Mouse (Mus musculus) midbrain, embryonic 10.5 days (tissue): ENCODE measurements around the gene Fbxo11. TPM values are rescaled to one million over a fixed set of nuclear protein-coding genes. Genes with fewer than 3 reads are reported as not detected.

ENCODE experiments used
- DNase-seq: peaks from one replicate; pipeline ENCODE4 v3.0.0-alpha.2; 2017; ENCODE audit warnings: low spot score
- H3K27ac ChIP-seq: fragments of 300-500 bp; sonication (generic); replicated peaks from 2 replicates; pipeline ENCODE4 v1.5.1; 2016; ENCODE audit warnings: mild to moderate bottlenecking
- H3K27me3 ChIP-seq: fragments of 300-500 bp; sonication (generic); 2 replicates; pipeline ENCODE4 v1.6.1; 2016; ENCODE audit warnings: low read depth, mild to moderate bottlenecking; ENCODE audit not compliant: poor library complexity, severe bottlenecking
- H3K36me3 ChIP-seq: fragments of 300-500 bp; sonication (generic); 2 replicates; pipeline ENCODE4 v1.6.1; 2016; ENCODE audit warnings: mild to moderate bottlenecking, moderate library complexity
- H3K4me1 ChIP-seq: fragments of 300-500 bp; sonication (generic); 2 replicates; pipeline ENCODE4 v1.6.1; 2016
- H3K4me3 ChIP-seq: fragments of 300-500 bp; sonication (generic); 2 replicates; pipeline ENCODE4 v1.5.1; 2016; ENCODE audit warnings: mild to moderate bottlenecking, moderate library complexity
- H3K9me3 ChIP-seq: fragments of 300-500 bp; sonication (generic); replicated peaks from 2 replicates; pipeline ENCODE4 v1.6.1; 2016; ENCODE audit warnings: mild to moderate bottlenecking
- WGBS: fragments of 180-500 bp; shearing (Covaris S2); methylation state at CpG from one replicate; pipeline ENCODE4 v1.1.7; 2016; 5-methylcytosine and 5-hydroxymethylcytosine counted together
- polyA plus RNA-seq: library from polyadenylated mRNA; unstranded; fragments of >200 nt; fragmentation: Nextera tagmentation; extraction: Ambion mirVana; gene quantifications from 2 replicates; pipeline ENCODE4 v1.2.1, GENCODE M21; 2016

Gene Fbxo11
- polyA plus RNA-seq: 17.5 and 18.7 TPM in 2 replicates

DNA sequence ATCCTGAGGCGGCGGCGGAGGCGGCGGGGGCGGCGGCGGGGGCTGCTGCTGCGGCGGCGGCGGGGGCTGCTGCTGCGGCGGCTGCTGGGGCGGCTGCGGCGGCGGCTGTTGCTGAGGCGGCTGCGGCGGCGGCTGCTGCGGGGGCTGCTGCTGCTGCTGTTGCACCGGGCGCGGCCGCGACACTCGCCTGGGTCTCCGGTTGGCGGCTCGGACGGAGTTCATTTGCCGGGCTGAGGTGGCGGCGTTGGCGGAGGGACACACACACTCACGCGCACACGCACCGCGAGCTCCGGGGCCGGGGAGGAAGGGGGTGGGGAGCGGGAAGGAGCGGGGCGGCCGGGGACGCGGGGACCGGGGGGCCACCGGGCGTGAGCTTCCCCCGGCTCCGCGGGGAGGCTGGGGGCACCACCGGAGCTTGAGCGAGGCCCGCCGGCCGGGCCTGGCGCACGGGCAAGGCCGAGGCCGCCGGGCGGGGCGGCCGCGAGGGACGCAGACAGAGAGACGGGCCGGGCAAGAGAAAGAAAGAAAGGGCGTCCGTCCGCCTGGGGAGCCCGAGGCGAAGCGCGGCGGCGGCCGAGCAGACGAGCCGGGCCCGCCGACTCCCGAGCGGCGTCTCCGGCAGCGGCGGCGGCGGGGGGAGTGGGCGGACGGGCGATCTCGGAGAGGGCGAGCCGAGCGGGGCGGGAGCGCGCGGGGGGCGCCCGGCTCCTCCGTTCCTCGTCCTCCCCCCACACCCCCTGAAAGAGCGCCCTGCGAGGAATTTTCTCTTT, at the start of gene Fbxo11:
Fbxo11 (minus strand) TSS at position 261 of the 770 bp plus-strand sequence.
- Histone ChIP-seq H3K9me3 (no peaks in the 10 kb centered on the region), H3K27ac (peak within 1 kb of the TSS; percentile 99), H3K36me3 (0 out of 2 replicates have a peak, but pooled peaks cover 1% of the 10 kb centered on the region), H3K4me3 (peak within 1 kb of the TSS; percentile 99), H3K4me1 (peaks cover 23% of the 10 kb centered on the region), H3K27me3 (no peaks in the 10 kb centered on the region)
- WGBS: 2% methylated on average over 108 of the region's 112 CpGs
- DNase-seq: peak; percentile 71

DNA sequence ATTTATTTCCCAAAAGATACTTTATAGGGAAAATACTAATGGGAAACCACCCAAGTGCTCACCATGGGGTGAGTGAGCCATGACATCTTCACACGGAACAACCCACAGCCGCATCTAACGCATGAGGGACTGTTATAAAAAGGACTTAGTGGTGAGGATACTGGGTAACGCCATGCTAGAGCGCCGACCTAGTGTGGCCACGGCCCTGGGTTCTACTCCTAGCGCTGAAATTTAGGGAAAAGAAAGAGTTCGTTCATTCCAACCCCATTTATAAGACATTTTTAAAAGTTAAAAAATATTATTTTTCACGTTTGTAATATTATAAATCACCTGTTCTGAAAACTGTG, 48.8 kb upstream of the Fbxo11 start:
- H3K4me3 ChIP-seq: no peak overlapping the region
- no peaks in the 10 kb centered on the region for H3K9me3 ChIP-seq
- 94% methylated on average over 10 of the region's 10 CpGs for WGBS
- no peak for DNase-seq
- H3K36me3 ChIP-seq: no peaks in the 10 kb centered on the region
- no peak overlapping the region for H3K27ac ChIP-seq
- H3K27me3 ChIP-seq: no peaks in the 10 kb centered on the region
- H3K4me1 ChIP-seq: no peaks in the 10 kb centered on the region

GRCm38 (mm10) chr17:88113015-88113882, 48.2 kb upstream of the Fbxo11 start:
- no peak for DNase-seq
- H3K27me3 ChIP-seq: no peaks in the 10 kb centered on the region
- no peaks in the 10 kb centered on the region for H3K4me1 ChIP-seq
- no peak overlapping the region for H3K4me3 ChIP-seq
- H3K36me3 ChIP-seq: no peaks in the 10 kb centered on the region
- H3K27ac ChIP-seq: no peak overlapping the region
- no peaks in the 10 kb centered on the region for H3K9me3 ChIP-seq
- WGBS: 92% methylated on average over 12 of the region's 12 CpGs

DNA sequence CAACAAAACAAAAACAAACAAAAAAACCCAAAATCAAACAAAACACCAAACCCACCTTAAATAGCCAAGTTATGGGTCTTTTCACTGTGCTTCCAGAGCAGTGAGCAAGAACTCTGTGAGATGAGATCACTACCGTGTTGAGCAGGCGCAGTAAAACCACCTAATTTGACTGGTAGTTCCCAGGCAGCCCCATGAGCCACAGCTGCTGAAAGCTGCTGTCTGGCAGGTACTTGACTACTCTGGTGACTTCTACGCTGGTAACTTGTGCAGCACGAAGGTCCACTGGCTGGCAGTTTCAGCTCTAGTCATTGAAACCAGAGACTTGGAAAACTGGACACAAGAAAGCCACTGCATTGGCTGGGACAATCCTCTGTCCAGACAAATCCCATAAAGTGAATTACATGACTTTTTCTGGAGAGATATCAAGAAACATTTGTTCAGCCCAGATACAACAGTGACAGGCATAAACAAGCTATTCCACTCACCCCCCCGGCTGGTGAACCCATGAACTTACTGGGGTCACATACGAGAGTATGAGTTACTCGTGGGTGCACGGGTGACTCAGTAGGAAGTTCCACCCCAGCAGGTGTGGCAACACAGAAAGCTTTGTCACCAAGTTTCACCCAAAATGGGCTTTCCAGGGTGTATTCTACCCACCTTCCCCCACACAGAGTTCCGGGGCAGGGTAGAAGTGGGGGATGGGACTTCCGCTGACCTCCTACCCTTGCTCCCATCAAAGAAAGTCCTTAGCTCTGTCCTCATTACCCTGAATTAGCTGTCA, 47.0 kb upstream of the Fbxo11 start:
- Histone ChIP-seq H3K27me3 (no peaks in the 10 kb centered on the region), H3K4me3 (no peak overlapping the region), H3K36me3 (no peaks in the 10 kb centered on the region), H3K4me1 (no peaks in the 10 kb centered on the region), H3K9me3 (no peaks in the 10 kb centered on the region), H3K27ac (no peak overlapping the region)
- DNase-seq: no peak
- WGBS: 87% methylated on average over 10 of the region's 10 CpGs

DNA sequence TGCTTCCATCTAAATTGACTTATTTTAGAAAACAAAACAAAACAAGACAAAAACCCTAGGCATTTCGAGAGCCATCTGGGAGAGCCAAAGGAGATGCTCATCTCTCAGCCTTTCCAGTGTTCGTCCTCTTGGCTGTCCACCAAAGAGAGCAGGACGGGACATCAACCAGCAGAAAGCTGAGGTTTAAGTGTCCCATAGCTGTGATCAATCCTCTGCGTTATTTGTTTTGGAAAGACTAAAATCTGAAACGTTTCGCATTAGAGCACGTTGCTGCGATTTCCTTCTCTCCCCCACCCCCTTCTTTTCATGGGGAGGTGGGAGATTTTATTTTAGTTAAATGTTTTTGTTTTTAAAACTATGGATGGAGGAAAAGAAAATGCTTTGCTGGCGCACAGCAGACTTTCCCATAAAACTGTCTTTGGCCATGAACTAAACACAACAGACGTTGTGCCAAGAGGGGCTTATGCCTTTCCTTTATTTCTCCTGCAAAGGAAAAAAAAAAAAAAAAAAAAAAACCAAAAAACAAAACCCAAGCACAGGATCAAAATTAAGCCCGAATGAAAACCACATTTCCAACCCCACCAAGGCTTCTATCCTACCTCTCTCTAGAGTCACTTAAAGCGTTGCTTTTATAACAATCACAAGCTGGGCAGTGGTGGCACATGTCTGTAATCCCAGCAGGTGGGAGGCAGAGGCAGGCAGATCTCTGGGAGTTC, 46.1 kb upstream of the Fbxo11 start:
- no peak for DNase-seq
- no peaks in the 10 kb centered on the region for H3K27me3 ChIP-seq
- 87% methylated on average over 12 of the region's 12 CpGs for WGBS
- no peaks in the 10 kb centered on the region for H3K4me1 ChIP-seq
- H3K27ac ChIP-seq: no peak overlapping the region
- H3K9me3 ChIP-seq: no peaks in the 10 kb centered on the region
- H3K36me3 ChIP-seq: no peaks in the 10 kb centered on the region
- no peak overlapping the region for H3K4me3 ChIP-seq

- 88% methylated on average over 4 of the region's 4 CpGs for WGBS
- H3K27me3 ChIP-seq: no peaks in the 10 kb centered on the region
- H3K4me3 ChIP-seq: no peak overlapping the region
Measured at GRCm38 (mm10) chr17:88107708-88108107, 42.6 kb upstream of the Fbxo11 start.

DNA sequence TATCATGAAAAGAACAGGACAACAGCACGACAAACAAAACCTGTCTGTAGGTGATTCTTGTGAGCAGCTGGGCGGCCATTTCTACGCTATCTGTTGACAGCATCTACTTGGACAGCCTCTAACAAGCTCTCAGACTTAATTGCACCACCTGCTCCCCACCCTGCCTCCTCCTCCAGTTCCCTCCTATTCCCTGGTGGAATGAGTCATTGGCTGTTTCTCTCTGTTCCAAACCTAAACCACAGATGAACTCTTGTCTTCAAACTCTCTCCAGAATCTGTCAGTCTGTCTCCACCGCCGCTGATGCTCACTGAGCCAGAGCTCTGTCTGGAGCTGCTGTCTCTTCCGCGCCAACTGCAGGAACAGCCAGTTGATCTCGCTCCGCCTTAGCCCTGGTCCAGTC, 41.3 kb upstream of the Fbxo11 start:
- WGBS: 94% methylated on average over 9 of the region's 9 CpGs
- no peaks in the 10 kb centered on the region for H3K27me3 ChIP-seq
- DNase-seq: no peak

More at GRCm38 (mm10) chr17:88107708-88108107, 42.6 kb upstream of the Fbxo11 start:
- Histone ChIP-seq H3K36me3 (no peaks in the 10 kb centered on the region), H3K27ac (no peak overlapping the region), H3K4me1 (no peaks in the 10 kb centered on the region), H3K9me3 (no peaks in the 10 kb centered on the region)
- no peak for DNase-seq

GRCm38 (mm10) chr17:88102597-88102996, 37.5 kb upstream of the Fbxo11 start:
- no peak overlapping the region for H3K4me3 ChIP-seq
- no peaks in the 10 kb centered on the region for H3K4me1 ChIP-seq

More for the DNA sequence above, 41.3 kb upstream of the Fbxo11 start:
- Histone ChIP-seq H3K36me3 (no peaks in the 10 kb centered on the region), H3K4me1 (no peaks in the 10 kb centered on the region), H3K4me3 (no peak overlapping the region), H3K9me3 (no peaks in the 10 kb centered on the region), H3K27ac (no peak overlapping the region)

DNA sequence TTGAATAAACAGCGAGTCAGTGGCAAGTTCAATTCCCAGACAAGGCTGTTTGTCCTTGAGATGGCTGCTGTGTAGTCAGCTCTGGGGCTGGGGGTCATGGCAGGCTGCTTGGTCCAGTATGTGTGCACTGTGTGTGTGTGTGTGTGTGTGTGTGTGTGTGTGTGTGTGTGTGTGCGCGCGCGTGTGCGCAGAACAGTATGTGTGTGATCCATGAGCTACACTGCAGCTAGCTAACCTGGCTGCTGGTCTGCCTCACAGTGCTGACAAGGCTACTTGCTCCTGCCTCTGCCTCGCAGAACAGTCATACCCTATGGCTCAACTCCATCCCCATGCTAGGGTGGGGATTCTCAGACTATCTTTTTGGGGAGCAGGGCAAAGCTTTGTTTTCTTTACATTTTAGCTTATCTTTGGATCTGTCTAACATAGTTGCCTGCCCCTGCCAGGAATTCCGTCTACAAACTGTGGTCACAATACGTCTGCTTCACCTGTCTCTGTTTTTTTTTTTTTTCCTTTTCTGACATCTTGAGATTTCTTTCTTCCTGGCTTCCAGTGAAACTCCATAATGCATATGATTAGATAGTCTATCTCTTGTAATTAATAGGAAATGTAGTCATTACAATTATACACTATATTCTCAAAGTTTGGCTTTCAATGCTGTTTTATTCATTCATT, 33.2 kb upstream of the Fbxo11 start:
- Histone ChIP-seq H3K27me3 (no peaks in the 10 kb centered on the region), H3K36me3 (no peaks in the 10 kb centered on the region)
- WGBS: 90% methylated on average over 9 of the region's 9 CpGs

More at GRCm38 (mm10) chr17:88102597-88102996, 37.5 kb upstream of the Fbxo11 start:
- no peaks in the 10 kb centered on the region for H3K9me3 ChIP-seq
- 81% methylated on average over 7 of the region's 7 CpGs for WGBS
- no peak for DNase-seq
- no peaks in the 10 kb centered on the region for H3K27me3 ChIP-seq
- H3K27ac ChIP-seq: no peak overlapping the region
- H3K36me3 ChIP-seq: no peaks in the 10 kb centered on the region

DNA sequence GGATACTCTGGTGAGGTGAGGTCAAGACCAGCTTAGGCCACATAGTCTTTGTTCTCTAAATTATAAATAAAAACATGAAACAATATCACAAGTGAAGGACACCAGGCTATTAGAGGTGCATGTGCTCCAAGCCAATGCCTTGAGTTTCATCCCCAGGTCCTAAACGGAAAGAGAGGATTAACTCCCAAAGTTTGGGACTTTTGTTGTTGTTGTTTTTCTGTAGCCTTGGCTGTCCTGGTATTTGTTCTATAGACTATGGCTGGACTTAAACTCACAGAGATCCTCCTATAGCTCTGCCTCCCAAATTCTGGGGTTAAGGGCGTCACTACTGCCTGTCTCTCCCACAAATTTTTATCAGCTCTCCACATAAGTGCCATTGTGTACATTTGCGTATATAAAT, 32.5 kb upstream of the Fbxo11 start:
- H3K4me1 ChIP-seq: peaks cover 3% of the 10 kb centered on the region; the same call in 1 of the 2 replicates
- H3K9me3 ChIP-seq: no peaks in the 10 kb centered on the region
- no peaks in the 10 kb centered on the region for H3K36me3 ChIP-seq
- DNase-seq: no peak
- no peak overlapping the region for H3K4me3 ChIP-seq
- H3K27me3 ChIP-seq: no peaks in the 10 kb centered on the region
- H3K27ac ChIP-seq: no peak overlapping the region
- 86% methylated on average over 3 of the region's 3 CpGs for WGBS

More for the DNA sequence above, 33.2 kb upstream of the Fbxo11 start:
- H3K4me3 ChIP-seq: no peak overlapping the region
- no peak for DNase-seq
- peaks cover 3% of the 10 kb centered on the region; the same call in 1 of the 2 replicates for H3K4me1 ChIP-seq
- no peak overlapping the region for H3K27ac ChIP-seq
- H3K9me3 ChIP-seq: no peaks in the 10 kb centered on the region

DNA sequence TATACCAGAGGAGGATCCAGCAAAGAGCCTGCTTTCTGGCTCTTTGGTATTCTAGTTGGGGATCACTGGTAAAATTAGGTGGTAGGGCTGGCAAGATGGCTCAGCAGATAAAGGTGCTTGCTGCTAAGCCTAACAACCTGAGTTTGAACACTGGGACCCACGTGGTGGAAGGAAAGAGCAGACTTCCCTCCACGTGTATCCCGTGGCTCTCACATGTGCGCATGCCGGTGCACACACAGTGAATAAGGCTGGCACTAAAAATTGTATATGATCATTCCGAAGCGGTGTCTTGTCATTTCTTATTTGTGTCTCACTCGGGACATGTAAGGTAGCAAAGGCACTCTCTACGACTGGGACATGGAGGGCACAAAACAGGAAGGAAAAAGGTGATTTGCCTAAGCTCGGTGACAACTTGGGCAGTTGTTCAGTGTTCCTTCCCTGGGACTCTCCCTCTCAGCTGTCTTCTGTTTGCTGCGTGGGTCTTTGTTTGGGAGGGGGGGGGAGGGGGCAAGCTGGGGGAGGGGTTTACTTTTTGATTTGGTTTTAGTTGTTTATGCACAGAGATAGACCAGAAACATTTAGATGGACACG, 31.8 kb upstream of the Fbxo11 start:
- H3K27me3 ChIP-seq: no peaks in the 10 kb centered on the region
- WGBS: 91% methylated on average over 12 of the region's 12 CpGs
- H3K9me3 ChIP-seq: no peaks in the 10 kb centered on the region
- peaks cover 3% of the 10 kb centered on the region; the same call in 1 of the 2 replicates for H3K4me1 ChIP-seq
- H3K4me3 ChIP-seq: no peak overlapping the region
- H3K27ac ChIP-seq: no peak overlapping the region
- no peaks in the 10 kb centered on the region for H3K36me3 ChIP-seq
- DNase-seq: no peak
